Mouse (Mus musculus): ENCODE data around the gene Hdac7. TPM values are rescaled to one million over a fixed set of nuclear protein-coding genes. Genes with fewer than 3 reads are reported as not detected.
A peak's percentile ranks its signal among the peaks of the same experiment; 100 is the strongest.

Hdac7 gene
- polyA plus RNA-seq, 1 experiment from 2014 or later = 20.4 TPM

- no peak overlapping the region for H3K9ac ChIP-seq
- H3K4me2 ChIP-seq = no peak overlapping the region
- H3K9me3 ChIP-seq (replicated peaks) = no peaks in the 10 kb centered on the region
- no peaks in the 10 kb centered on the region for H3K36me3 ChIP-seq
- H3K4me1 ChIP-seq (replicated peaks) = peaks cover 4% of the 10 kb centered on the region; the same call in 1 of the 2 replicates
- no peak overlapping the region for H3K4me3 ChIP-seq
- 43% methylated on average over 8 of the region's 8 CpGs for WGBS
- no peak overlapping the region for H3K27ac ChIP-seq
- ATAC-seq (replicated peaks; ENCODE audit: insufficient number of reproducible peaks, insufficient read depth, low FRiP score, low read depth) = no peak
- H3K27me3 ChIP-seq = peaks cover 23% of the 10 kb centered on the region
Measured at GRCm38 (mm10) chr15:97854059-97854458, 9.8 kb upstream of the Hdac7 start.

- Histone ChIP-seq H3K36me3 (no peaks in the 10 kb centered on the region), H3K27ac (no peak overlapping the region), H3K4me2 (no peak overlapping the region), H3K27me3 (peaks cover 15% of the 10 kb centered on the region; the same call in 1 of the 2 replicates), H3K4me1 (replicated peaks) (peaks cover 4% of the 10 kb centered on the region; the same call in 1 of the 2 replicates), H3K9me3 (replicated peaks) (no peaks in the 10 kb centered on the region), H3K4me3 (no peak overlapping the region), H3K9ac (no peak overlapping the region)
- WGBS = 92% methylated on average over 3 of the region's 3 CpGs
- ATAC-seq (replicated peaks; ENCODE audit: insufficient number of reproducible peaks, insufficient read depth, low FRiP score, low read depth) = no peak; the same call in 1 of the 2 replicates
Measured at GRCm38 (mm10) chr15:97852291-97852690, 8.0 kb upstream of the Hdac7 start.

GRCm38 (mm10) chr15:97851011-97851410 is 6.7 kb upstream of the Hdac7 start:
- H3K27me3 ChIP-seq = peaks cover 9% of the 10 kb centered on the region; the same call in 1 of the 2 replicates
- no peak overlapping the region for H3K27ac ChIP-seq
- no peak overlapping the region for H3K9ac ChIP-seq
- 76% methylated on average over 5 of the region's 5 CpGs for WGBS
- H3K4me1 ChIP-seq (replicated peaks) = peaks cover 4% of the 10 kb centered on the region; the same call in 1 of the 2 replicates
- no peak overlapping the region for H3K4me3 ChIP-seq
- no peak overlapping the region for H3K4me2 ChIP-seq
- H3K36me3 ChIP-seq = no peaks in the 10 kb centered on the region
- no peaks in the 10 kb centered on the region for H3K9me3 ChIP-seq (replicated peaks)
- ATAC-seq (replicated peaks; ENCODE audit: insufficient number of reproducible peaks, insufficient read depth, low FRiP score, low read depth) = no peak

GRCm38 (mm10) chr15:97850441-97850840 is 6.1 kb upstream of the Hdac7 start:
- Histone ChIP-seq H3K4me2 (no peak overlapping the region), H3K27me3 (peaks cover 4% of the 10 kb centered on the region; the same call in 1 of the 2 replicates), H3K9me3 (replicated peaks) (no peaks in the 10 kb centered on the region), H3K36me3 (no peaks in the 10 kb centered on the region), H3K4me1 (replicated peaks) (peaks cover 4% of the 10 kb centered on the region; the same call in 1 of the 2 replicates), H3K27ac (no peak overlapping the region), H3K9ac (no peak overlapping the region), H3K4me3 (no peak overlapping the region)
- 11% methylated on average over 2 of the region's 2 CpGs for WGBS
- ATAC-seq (replicated peaks; ENCODE audit: insufficient number of reproducible peaks, insufficient read depth, low FRiP score, low read depth) = no peak

- peak overlapping the region; percentile 47 for H3K27ac ChIP-seq
- ATAC-seq (replicated peaks; ENCODE audit: insufficient number of reproducible peaks, insufficient read depth, low FRiP score, low read depth) = peak; percentile 56
Measured at GRCm38 (mm10) chr15:97849116-97849911, 5.0 kb upstream of the Hdac7 start.

GRCm38 (mm10) chr15:97847866-97848265 is 3.6 kb upstream of the Hdac7 start:
- no peak overlapping the region for H3K4me3 ChIP-seq
- no peak overlapping the region for H3K9ac ChIP-seq
- no peak overlapping the region for H3K27ac ChIP-seq
- no peak for ATAC-seq (replicated peaks; ENCODE audit: insufficient number of reproducible peaks, insufficient read depth, low FRiP score, low read depth)
- H3K4me2 ChIP-seq = no peak overlapping the region
- 88% methylated on average over 2 of the region's 2 CpGs for WGBS
- H3K27me3 ChIP-seq = 0 out of 2 replicates have a peak, but pooled peaks cover 2% of the 10 kb centered on the region
- H3K9me3 ChIP-seq (replicated peaks) = no peaks in the 10 kb centered on the region
- H3K36me3 ChIP-seq = no peaks in the 10 kb centered on the region
- peaks cover 4% of the 10 kb centered on the region; the same call in 1 of the 2 replicates for H3K4me1 ChIP-seq (replicated peaks)

More at GRCm38 (mm10) chr15:97849116-97849911, 5.0 kb upstream of the Hdac7 start:
- Histone ChIP-seq H3K4me2 (peak overlapping the region; percentile 69), H3K9ac (peak overlapping the region; percentile 19; the same call in 1 of the 2 replicates), H3K4me1 (replicated peaks) (peaks cover 4% of the 10 kb centered on the region; the same call in 1 of the 2 replicates), H3K9me3 (replicated peaks) (no peaks in the 10 kb centered on the region), H3K4me3 (peak overlapping the region; percentile 41), H3K27me3 (0 out of 2 replicates have a peak, but pooled peaks cover 2% of the 10 kb centered on the region), H3K36me3 (no peaks in the 10 kb centered on the region)
- WGBS = 4% methylated on average over 19 of the region's 19 CpGs

GRCm38 (mm10) chr15:97847285-97847684 is 3.0 kb upstream of the Hdac7 start:
- WGBS = 84% methylated on average over 4 of the region's 4 CpGs

GRCm38 (mm10) chr15:97846121-97846882 is 2.0 kb upstream of the Hdac7 start:
- no peak for ATAC-seq (replicated peaks; ENCODE audit: insufficient number of reproducible peaks, insufficient read depth, low FRiP score, low read depth)
- Histone ChIP-seq H3K4me3 (no peak overlapping the region), H3K9ac (no peak overlapping the region), H3K4me1 (replicated peaks) (peaks cover 4% of the 10 kb centered on the region; the same call in 1 of the 2 replicates), H3K36me3 (no peaks in the 10 kb centered on the region), H3K27me3 (0 out of 2 replicates have a peak, but pooled peaks cover 2% of the 10 kb centered on the region), H3K9me3 (replicated peaks) (no peaks in the 10 kb centered on the region), H3K4me2 (no peak overlapping the region), H3K27ac (no peak overlapping the region)
- WGBS = 83% methylated on average over 11 of the region's 11 CpGs

More at GRCm38 (mm10) chr15:97847285-97847684, 3.0 kb upstream of the Hdac7 start:
- no peak overlapping the region for H3K4me2 ChIP-seq
- 0 out of 2 replicates have a peak, but pooled peaks cover 2% of the 10 kb centered on the region for H3K27me3 ChIP-seq
- no peak for ATAC-seq (replicated peaks; ENCODE audit: insufficient number of reproducible peaks, insufficient read depth, low FRiP score, low read depth)
- no peak overlapping the region for H3K27ac ChIP-seq
- H3K9me3 ChIP-seq (replicated peaks) = no peaks in the 10 kb centered on the region
- no peak overlapping the region for H3K9ac ChIP-seq
- H3K36me3 ChIP-seq = no peaks in the 10 kb centered on the region
- peaks cover 4% of the 10 kb centered on the region; the same call in 1 of the 2 replicates for H3K4me1 ChIP-seq (replicated peaks)
- no peak overlapping the region for H3K4me3 ChIP-seq

- H3K4me1 ChIP-seq (replicated peaks) = peaks cover 24% of the 10 kb centered on the region
- H3K27me3 ChIP-seq = 0 out of 2 replicates have a peak, but pooled peaks cover 2% of the 10 kb centered on the region
- peak overlapping the region; percentile 2; the same call in 1 of the 2 replicates for H3K4me2 ChIP-seq
- 58% methylated on average over 7 of the region's 7 CpGs for WGBS
- H3K36me3 ChIP-seq = no peaks in the 10 kb centered on the region
- H3K9ac ChIP-seq = no peak overlapping the region
- H3K9me3 ChIP-seq (replicated peaks) = no peaks in the 10 kb centered on the region
- H3K27ac ChIP-seq = no peak overlapping the region
- ATAC-seq (replicated peaks; ENCODE audit: insufficient number of reproducible peaks, insufficient read depth, low FRiP score, low read depth) = no peak
- peak overlapping the region; percentile 9; the same call in 1 of the 2 replicates for H3K4me3 ChIP-seq
Measured at GRCm38 (mm10) chr15:97843247-97843651, 1.1 kb downstream of the Hdac7 start.

- H3K4me2 ChIP-seq = no peak overlapping the region
- WGBS = 77% methylated on average over 6 of the region's 6 CpGs
- no peak for ATAC-seq (replicated peaks; ENCODE audit: insufficient number of reproducible peaks, insufficient read depth, low FRiP score, low read depth)
- H3K4me3 ChIP-seq = no peak overlapping the region
- H3K27me3 ChIP-seq = 0 out of 2 replicates have a peak, but pooled peaks cover under 1% of the 10 kb centered on the region
- H3K36me3 ChIP-seq = no peaks in the 10 kb centered on the region
- H3K27ac ChIP-seq = no peak overlapping the region
- no peak overlapping the region for H3K9ac ChIP-seq
- no peaks in the 10 kb centered on the region for H3K9me3 ChIP-seq (replicated peaks)
- H3K4me1 ChIP-seq (replicated peaks) = peaks cover 36% of the 10 kb centered on the region
Measured at GRCm38 (mm10) chr15:97842058-97842457, 2.2 kb downstream of the Hdac7 start.

- no peak overlapping the region for H3K4me3 ChIP-seq
- no peaks in the 10 kb centered on the region for H3K36me3 ChIP-seq
- no peaks in the 10 kb centered on the region for H3K27me3 ChIP-seq
- peaks cover 43% of the 10 kb centered on the region for H3K4me1 ChIP-seq (replicated peaks)
- H3K9ac ChIP-seq = no peak overlapping the region
- no peak overlapping the region for H3K4me2 ChIP-seq
- no peak overlapping the region for H3K27ac ChIP-seq
- 87% methylated on average over 6 of the region's 6 CpGs for WGBS
- ATAC-seq (replicated peaks; ENCODE audit: insufficient number of reproducible peaks, insufficient read depth, low FRiP score, low read depth) = no peak
- H3K9me3 ChIP-seq (replicated peaks) = no peaks in the 10 kb centered on the region
Measured at GRCm38 (mm10) chr15:97841383-97841782, 2.9 kb downstream of the Hdac7 start.
